Mouse (Mus musculus): ENCODE data around the gene Gm15217. TPM values are rescaled to one million over a fixed set of nuclear protein-coding genes. Genes with fewer than 3 reads are reported as not detected.

The Gm15217 gene
- total RNA-seq (2014; rRNA removed) (not detected in 2 replicates), polyA plus RNA-seq (2012; rRNA removed) (not detected in 2 replicates)

GRCm38 (mm10) chr14:46379285-46379684, at the start of gene Gm15217:
Gene Gm15217 (plus strand): TSS chr14:46379414.
- H3K27me3 ChIP-seq (ENCODE audit: control insufficient read depth, insufficient read depth, low read length) = no peaks in the 10 kb centered on the region
- no peaks in the 10 kb centered on the region for H3K36me3 ChIP-seq (ENCODE audit: control insufficient read depth, insufficient read depth, low read length)
- H3K79me2 ChIP-seq (ENCODE audit: control insufficient read depth, insufficient read depth, low read length) = no peaks in the 10 kb centered on the region
- no peak within 1 kb of the TSS for H3K27ac ChIP-seq (replicated peaks; ENCODE audit: insufficient read depth, low read depth, low read length)
- no peaks in the 10 kb centered on the region for H3K4me1 ChIP-seq (ENCODE audit: control insufficient read depth, insufficient read depth, low read length)
- no peak for DNase-seq (ENCODE audit: extremely low read depth, low read depth, low spot score)
- no peak for TF ChIP-seq POLR2A (IDR thresholded peaks at IDR 0.05; ENCODE audit: extremely low read depth, insufficient read depth, low read length)
- no peak for TF ChIP-seq CTCF (IDR thresholded peaks at IDR 0.05; ENCODE audit: low read depth, low read length)
- WGBS = 88% methylated on average over 12 of the region's 12 CpGs
- no peak within 1 kb of the TSS for H3K4me3 ChIP-seq (ENCODE audit: insufficient read depth, low read depth, low read length)
- H3K9ac ChIP-seq (ENCODE audit: low read depth, low read length) = no peak within 1 kb of the TSS

GRCm38 (mm10) chr14:46333421-46334237, 45.6 kb upstream of the Gm15217 start:
- peak; percentile 3 for DNase-seq (ENCODE audit: extremely low read depth, low read depth, low spot score)
- TF ChIP-seq POLR2A (IDR thresholded peaks at IDR 0.05; ENCODE audit: extremely low read depth, insufficient read depth, low read length) = no peak
- no peak for TF ChIP-seq CTCF (IDR thresholded peaks at IDR 0.05; ENCODE audit: low read depth, low read length)
- WGBS = 86% methylated on average over 8 of the region's 8 CpGs
- no peak overlapping the region for H3K4me3 ChIP-seq (ENCODE audit: insufficient read depth, low read depth, low read length)
- H3K36me3 ChIP-seq (ENCODE audit: control insufficient read depth, insufficient read depth, low read length) = no peaks in the 10 kb centered on the region
- no peak overlapping the region for H3K9ac ChIP-seq (ENCODE audit: low read depth, low read length)
- no peaks in the 10 kb centered on the region for H3K4me1 ChIP-seq (ENCODE audit: control insufficient read depth, insufficient read depth, low read length)
- no peak overlapping the region for H3K27ac ChIP-seq (replicated peaks; ENCODE audit: insufficient read depth, low read depth, low read length)
- H3K79me2 ChIP-seq (ENCODE audit: control insufficient read depth, insufficient read depth, low read length) = no peaks in the 10 kb centered on the region
- no peaks in the 10 kb centered on the region for H3K27me3 ChIP-seq (ENCODE audit: control insufficient read depth, insufficient read depth, low read length)

- no peak for TF ChIP-seq CTCF (IDR thresholded peaks at IDR 0.05; ENCODE audit: low read depth, low read length)
- no peak for TF ChIP-seq POLR2A (IDR thresholded peaks at IDR 0.05; ENCODE audit: extremely low read depth, insufficient read depth, low read length)
- Histone ChIP-seq H3K79me2 (ENCODE audit: control insufficient read depth, insufficient read depth, low read length) (no peaks in the 10 kb centered on the region), H3K27ac (replicated peaks; ENCODE audit: insufficient read depth, low read depth, low read length) (no peak overlapping the region), H3K4me1 (ENCODE audit: control insufficient read depth, insufficient read depth, low read length) (no peaks in the 10 kb centered on the region), H3K36me3 (ENCODE audit: control insufficient read depth, insufficient read depth, low read length) (no peaks in the 10 kb centered on the region), H3K4me3 (ENCODE audit: insufficient read depth, low read depth, low read length) (no peak overlapping the region), H3K27me3 (ENCODE audit: control insufficient read depth, insufficient read depth, low read length) (no peaks in the 10 kb centered on the region), H3K9ac (ENCODE audit: low read depth, low read length) (no peak overlapping the region)
- WGBS = 67% methylated on average over 11 of the region's 11 CpGs
- DNase-seq (ENCODE audit: extremely low read depth, low read depth, low spot score) = no peak
Measured at GRCm38 (mm10) chr14:46338801-46339200, 40.4 kb upstream of the Gm15217 start.

GRCm38 (mm10) chr14:46344750-46345149, 34.5 kb upstream of the Gm15217 start:
- H3K4me1 ChIP-seq (ENCODE audit: control insufficient read depth, insufficient read depth, low read length) = no peaks in the 10 kb centered on the region
- TF ChIP-seq POLR2A (IDR thresholded peaks at IDR 0.05; ENCODE audit: extremely low read depth, insufficient read depth, low read length) (no peak), CTCF (IDR thresholded peaks at IDR 0.05; ENCODE audit: low read depth, low read length) (no peak)
- H3K4me3 ChIP-seq (ENCODE audit: insufficient read depth, low read depth, low read length) = no peak overlapping the region
- no peaks in the 10 kb centered on the region for H3K27me3 ChIP-seq (ENCODE audit: control insufficient read depth, insufficient read depth, low read length)
- H3K9ac ChIP-seq (ENCODE audit: low read depth, low read length) = no peak overlapping the region
- no peak for DNase-seq (ENCODE audit: extremely low read depth, low read depth, low spot score)
- no peak overlapping the region for H3K27ac ChIP-seq (replicated peaks; ENCODE audit: insufficient read depth, low read depth, low read length)
- no peaks in the 10 kb centered on the region for H3K79me2 ChIP-seq (ENCODE audit: control insufficient read depth, insufficient read depth, low read length)
- no peaks in the 10 kb centered on the region for H3K36me3 ChIP-seq (ENCODE audit: control insufficient read depth, insufficient read depth, low read length)

GRCm38 (mm10) chr14:46357286-46357685, 21.9 kb upstream of the Gm15217 start:
- no peak for DNase-seq (ENCODE audit: extremely low read depth, low read depth, low spot score)
- 88% methylated on average over 7 of the region's 7 CpGs for WGBS
- Histone ChIP-seq H3K4me3 (ENCODE audit: insufficient read depth, low read depth, low read length) (no peak overlapping the region), H3K79me2 (ENCODE audit: control insufficient read depth, insufficient read depth, low read length) (no peaks in the 10 kb centered on the region), H3K27ac (replicated peaks; ENCODE audit: insufficient read depth, low read depth, low read length) (no peak overlapping the region), H3K4me1 (ENCODE audit: control insufficient read depth, insufficient read depth, low read length) (no peaks in the 10 kb centered on the region), H3K36me3 (ENCODE audit: control insufficient read depth, insufficient read depth, low read length) (no peaks in the 10 kb centered on the region), H3K9ac (ENCODE audit: low read depth, low read length) (no peak overlapping the region), H3K27me3 (ENCODE audit: control insufficient read depth, insufficient read depth, low read length) (no peaks in the 10 kb centered on the region)
- no peak for TF ChIP-seq POLR2A (IDR thresholded peaks at IDR 0.05; ENCODE audit: extremely low read depth, insufficient read depth, low read length)
- TF ChIP-seq CTCF (IDR thresholded peaks at IDR 0.05; ENCODE audit: low read depth, low read length) = no peak

GRCm38 (mm10) chr14:46357696-46358095, 21.5 kb upstream of the Gm15217 start:
- no peak overlapping the region for H3K27ac ChIP-seq (replicated peaks; ENCODE audit: insufficient read depth, low read depth, low read length)
- H3K9ac ChIP-seq (ENCODE audit: low read depth, low read length) = no peak overlapping the region
- TF ChIP-seq POLR2A (IDR thresholded peaks at IDR 0.05; ENCODE audit: extremely low read depth, insufficient read depth, low read length) (no peak), CTCF (IDR thresholded peaks at IDR 0.05; ENCODE audit: low read depth, low read length) (no peak)
- 86% methylated on average over 8 of the region's 8 CpGs for WGBS
- H3K4me1 ChIP-seq (ENCODE audit: control insufficient read depth, insufficient read depth, low read length) = no peaks in the 10 kb centered on the region
- H3K79me2 ChIP-seq (ENCODE audit: control insufficient read depth, insufficient read depth, low read length) = no peaks in the 10 kb centered on the region
- no peaks in the 10 kb centered on the region for H3K36me3 ChIP-seq (ENCODE audit: control insufficient read depth, insufficient read depth, low read length)
- no peak overlapping the region for H3K4me3 ChIP-seq (ENCODE audit: insufficient read depth, low read depth, low read length)
- no peak for DNase-seq (ENCODE audit: extremely low read depth, low read depth, low spot score)
- H3K27me3 ChIP-seq (ENCODE audit: control insufficient read depth, insufficient read depth, low read length) = no peaks in the 10 kb centered on the region
